In the genomic region with DNA sequence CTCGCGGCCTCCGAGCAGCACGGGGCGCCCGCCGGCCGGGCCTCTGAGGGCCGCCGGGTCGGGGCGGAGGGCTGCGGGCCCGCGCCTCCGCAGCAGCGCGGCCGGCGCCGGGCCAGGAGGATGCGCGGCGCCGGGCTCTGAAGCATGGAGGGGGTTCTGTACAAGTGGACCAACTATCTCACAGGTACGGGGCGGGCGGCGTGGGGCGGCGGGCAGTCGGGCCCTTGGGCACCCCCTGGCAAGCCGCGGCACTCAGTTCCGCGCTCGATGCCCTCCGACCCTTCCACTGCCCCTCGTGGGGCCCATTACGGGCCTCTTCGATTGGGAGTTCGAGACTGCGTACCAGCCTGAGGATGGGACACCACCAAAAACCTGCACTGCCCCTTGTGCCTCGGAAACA, we compare ENCODE assay signal across 9 mouse cellular contexts. TPM values are rescaled to one million over a fixed set of nuclear protein-coding genes. Genes with fewer than 3 reads are reported as not detected.
DNase-seq lines count a peak whose midpoint lies in the region; ATAC-seq and TF ChIP-seq lines count a peak whose summit lies in the region.
"Had no signal": no experiment of that assay in that cellular context is flagged by ENCODE, and none has a peak within 500 bp of the region (broad histone marks: within the 10 kb centered on the region; RNA-seq: fewer than 3 reads in every experiment).

No protein-coding gene starts in this region.

- no peak for TF ChIP-seq EP300 in heart, adult 2 months (IDR thresholded peaks at IDR 0.05; ENCODE audit: insufficient read depth, low read depth, low read length)
- no peak for TF ChIP-seq EP300 in heart, postnatal 0 days (IDR thresholded peaks at IDR 0.05; ENCODE audit: low read depth)
- no peak for TF ChIP-seq EP300 in liver, embryonic 14.5 days (IDR thresholded peaks at IDR 0.05; ENCODE audit: low read depth)

- H3K27me3 ChIP-seq in heart, adult 2 months (ENCODE audit: control insufficient read depth, insufficient read depth, low read length) = no peaks in the 10 kb centered on the region
- no peaks in the 10 kb centered on the region for H3K27me3 ChIP-seq in heart, postnatal 0 days (ENCODE audit: control insufficient read depth, insufficient read depth, low read length)
- H3K27me3 ChIP-seq in liver, embryonic 14.5 days (ENCODE audit: control insufficient read depth, insufficient read depth, low read length) = no peaks in the 10 kb centered on the region

- intact Hi-C loops in heart, adult 2 months (cut with DNase I) = loop anchor here (2.0 to 10.0 kb wide), 2 partner anchors 15 to 189 kb away; no protein-coding TSS in a partner anchor

- TF ChIP-seq POLR2A in heart, adult 2 months (IDR thresholded peaks at IDR 0.05; ENCODE audit: insufficient read depth, low read depth, low read length) = no peak

- TF ChIP-seq CTCF in heart, adult 2 months (IDR thresholded peaks at IDR 0.05) = no peak
- TF ChIP-seq CTCF in heart, postnatal 0 days (IDR thresholded peaks at IDR 0.05; ENCODE audit: low read depth) = no peak
- TF ChIP-seq CTCF in liver, embryonic 14.5 days (IDR thresholded peaks at IDR 0.05; ENCODE audit: low read depth) = no peak

- H3K4me3 ChIP-seq in heart, adult 2 months = peak overlapping the region; percentile 81
- peak overlapping the region; percentile 77 for H3K4me3 ChIP-seq in heart, postnatal 0 days (ENCODE audit: low read depth, low read length)
- H3K4me3 ChIP-seq in liver, embryonic 14.5 days (ENCODE audit: insufficient read depth in 1 of 2, low read depth in 2 of 2, low read length in 2 of 2) = peak overlapping the region; percentile 70 to 87

- no peaks in the 10 kb centered on the region for H3K9me3 ChIP-seq in heart, postnatal 0 days (replicated peaks; ENCODE audit: control insufficient read depth, low read length)
- no peaks in the 10 kb centered on the region for H3K9me3 ChIP-seq in liver, embryonic 14.5 days (ENCODE audit: control insufficient read depth, low read length)

- H3K27ac ChIP-seq in heart, adult 2 months = peak overlapping the region; percentile 76
- peak overlapping the region; percentile 85 for H3K27ac ChIP-seq in heart, postnatal 0 days (ENCODE audit: low read depth)
- no peak overlapping the region for H3K27ac ChIP-seq in liver, embryonic 14.5 days

- peaks cover 7% of the 10 kb centered on the region for H3K4me1 ChIP-seq in heart, adult 2 months (ENCODE audit: control insufficient read depth, insufficient read depth, low read length)
- peaks cover 13% of the 10 kb centered on the region; the same call in 1 of the 2 replicates for H3K4me1 ChIP-seq in heart, postnatal 0 days (ENCODE audit: control insufficient read depth, insufficient read depth)
- H3K4me1 ChIP-seq in liver, embryonic 14.5 days (replicated peaks; ENCODE audit: control insufficient read depth in 2 of 2, insufficient read depth in 2 of 2, low read length in 1 of 2) = peaks cover 10 to 17% of the 10 kb centered on the region in 2 experiments

- peak; percentile 18; the same call in 1 of the 2 replicates for ATAC-seq in heart, postnatal 0 days (ENCODE audit: insufficient read depth, low read depth)
- ATAC-seq in liver, embryonic 14.5 days (ENCODE audit: insufficient read depth) = peak; percentile 48
- ATAC-seq in granulocyte monocyte progenitor cell, adult 5-6 weeks (replicated peaks; ENCODE audit: poor library complexity, severe bottlenecking) = no peak

- H3K4me2 ChIP-seq in heart, postnatal 0 days (ENCODE audit: low read depth, low read length) = peak overlapping the region; percentile 78
- peak overlapping the region; percentile 80 for H3K4me2 ChIP-seq in liver, embryonic 14.5 days (ENCODE audit: low read depth)

- H3K36me3 ChIP-seq in heart, adult 2 months (ENCODE audit: control insufficient read depth, insufficient read depth, low read length) = peaks cover 5% of the 10 kb centered on the region; the same call in 1 of the 2 replicates
- H3K36me3 ChIP-seq in heart, postnatal 0 days (replicated peaks; ENCODE audit: control insufficient read depth, insufficient read depth, low read length) = peaks cover 11% of the 10 kb centered on the region; the same call in 1 of the 2 replicates
- H3K36me3 ChIP-seq in liver, embryonic 14.5 days (replicated peaks; ENCODE audit: control insufficient read depth, insufficient read depth, low read depth) = peaks cover 3% of the 10 kb centered on the region; the same call in 1 of the 2 replicates

- peak overlapping the region; percentile 79 for H3K9ac ChIP-seq in heart, adult 2 months (ENCODE audit: low read depth, low read length)
- peak overlapping the region; percentile 93 for H3K9ac ChIP-seq in heart, postnatal 0 days (replicated peaks; ENCODE audit: low read depth, low read length)
- H3K9ac ChIP-seq in liver, embryonic 14.5 days (replicated peaks) = peak overlapping the region; percentile 72

- no peak for DNase-seq in heart, adult 2 months
- no peak for DNase-seq in heart, adult 18-20 months
- peak; percentile 27 for DNase-seq in urinary bladder, adult 2 months (ENCODE audit: low spot score)
- no peak for DNase-seq in urinary bladder, adult 18-20 months (ENCODE audit: low spot score in 2 of 2)
- no peak for DNase-seq in heart, postnatal 0 days (ENCODE audit: low spot score)
- no peak for DNase-seq in liver, embryonic 14.5 days (ENCODE audit: low read depth in 3 of 3, low spot score in 3 of 3)
- peak; percentile 16 to 20 for DNase-seq in thymus, postnatal 10 days (ENCODE audit: low spot score in 2 of 2)

- 1% methylated on average over 38 of the region's 44 CpGs for WGBS in heart, adult 2 months
- 1% methylated on average over 21 of the region's 44 CpGs for WGBS in heart, postnatal 0 days
- under 1% methylated on average over 44 of the region's 44 CpGs for WGBS in liver, embryonic 14.5 days (ENCODE audit: insufficient replicate concordance)

- peaks cover 5% of the 10 kb centered on the region for H3K79me2 ChIP-seq in heart, adult 2 months (replicated peaks; ENCODE audit: control insufficient read depth, insufficient read depth, low read length)

RNA-seq across cellular contexts. Expression of gene Plekha3, which starts 0.4 kb away (rescaled TPM):
- 10 to 100 TPM; 19.4 to 21.3 TPM for total RNA-seq in heart, adult 2 months (2021)
- polyA plus RNA-seq in heart, adult 2 months (2012; rRNA removed) = 12.8 and 19.2 TPM in 2 replicates
- 10 to 100 TPM; 19.9 to 22.5 TPM for total RNA-seq in heart, adult 18-20 months (2021)
- 33.1 and 41.1 TPM in 2 replicates for polyA plus RNA-seq in urinary bladder, adult 2 months (2012; rRNA removed)
- total RNA-seq in heart, postnatal 0 days (2014; rRNA removed; ENCODE audit: low replicate concordance) = 6.4 and 10.4 TPM in 2 replicates
- 8.1 and 8.4 TPM in 2 replicates for polyA plus RNA-seq in heart, postnatal 0 days (2015; fragmentation: Nextera tagmentation; extraction: Ambion mirVana)
- 3.0 and 3.9 TPM in 2 replicates for polyA plus RNA-seq in liver, embryonic 14.5 days (2012; rRNA removed)
- polyA plus RNA-seq in liver, embryonic 14.5 days (2014; fragmentation: Nextera tagmentation; extraction: Ambion mirVana) = 3.1 and 3.6 TPM in 2 replicates
- total RNA-seq in granulocyte monocyte progenitor cell, adult 5-6 weeks (2014; fragmentation: Nextera tagmentation) = 17.4 and 29.5 TPM in 2 replicates
- total RNA-seq in granulocyte monocyte progenitor cell, adult 5-6 weeks (2017) = 23.1 and 23.2 TPM in 2 replicates

RNA-seq across cellular contexts. Expression of gene Fkbp7, which starts 2.5 kb away (rescaled TPM):
- total RNA-seq in heart, adult 2 months (2021) = 10 to 100 TPM; 20.8 to 21.9 TPM
- polyA plus RNA-seq in heart, adult 2 months (2012; rRNA removed) = 7.9 and 14.7 TPM in 2 replicates
- 10 to 100 TPM; 21.8 to 25.2 TPM for total RNA-seq in heart, adult 18-20 months (2021)
- polyA plus RNA-seq in urinary bladder, adult 2 months (2012; rRNA removed) = 109 and 114 TPM in 2 replicates
- total RNA-seq in heart, postnatal 0 days (2014; rRNA removed; ENCODE audit: low replicate concordance) = 16.9 and 36.3 TPM in 2 replicates
- polyA plus RNA-seq in heart, postnatal 0 days (2015; fragmentation: Nextera tagmentation; extraction: Ambion mirVana) = 76.6 and 80.1 TPM in 2 replicates
- 1.3 and 2.5 TPM in 2 replicates for polyA plus RNA-seq in liver, embryonic 14.5 days (2012; rRNA removed)
- 4.2 and 4.8 TPM in 2 replicates for polyA plus RNA-seq in liver, embryonic 14.5 days (2014; fragmentation: Nextera tagmentation; extraction: Ambion mirVana)
- total RNA-seq in granulocyte monocyte progenitor cell, adult 5-6 weeks (2014; fragmentation: Nextera tagmentation) = 6.9 and 18.4 TPM in 2 replicates
- total RNA-seq in granulocyte monocyte progenitor cell, adult 5-6 weeks (2017) = 10.6 and 13.3 TPM in 2 replicates

RNA-seq across cellular contexts. Expression of gene Pjvk, which starts 27.2 kb away (rescaled TPM):
- total RNA-seq in heart, adult 2 months (2021) = not detected
- polyA plus RNA-seq in heart, adult 2 months (2012; rRNA removed) = 0.08 TPM in 1 of 2 replicates, not detected in the other
- total RNA-seq in heart, adult 18-20 months (2021) = not detected
- polyA plus RNA-seq in urinary bladder, adult 2 months (2012; rRNA removed) = 0.09 and 0.10 TPM in 2 replicates
- total RNA-seq in heart, postnatal 0 days (2014; rRNA removed; ENCODE audit: low replicate concordance) = not detected in 2 replicates
- 0.11 and 0.29 TPM in 2 replicates for polyA plus RNA-seq in heart, postnatal 0 days (2015; fragmentation: Nextera tagmentation; extraction: Ambion mirVana)
- polyA plus RNA-seq in liver, embryonic 14.5 days (2012; rRNA removed) = not detected in 2 replicates
- polyA plus RNA-seq in liver, embryonic 14.5 days (2014; fragmentation: Nextera tagmentation; extraction: Ambion mirVana) = not detected in 2 replicates
- not detected in 2 replicates for total RNA-seq in granulocyte monocyte progenitor cell, adult 5-6 weeks (2014; fragmentation: Nextera tagmentation)
- total RNA-seq in granulocyte monocyte progenitor cell, adult 5-6 weeks (2017) = not detected in 2 replicates
- total RNA-seq: hematopoietic stem cell, adult 5-6 weeks had no signal

RNA-seq across cellular contexts. Expression of gene Prkra, which starts 27.6 kb away (rescaled TPM):
- 10 to 100 TPM; 12.1 to 12.4 TPM for total RNA-seq in heart, adult 2 months (2021)
- polyA plus RNA-seq in heart, adult 2 months (2012; rRNA removed) = 9.6 and 14.7 TPM in 2 replicates
- 10 to 100 TPM; 14.3 to 15.2 TPM for total RNA-seq in heart, adult 18-20 months (2021)
- 36.5 and 40.3 TPM in 2 replicates for polyA plus RNA-seq in urinary bladder, adult 2 months (2012; rRNA removed)
- total RNA-seq in heart, postnatal 0 days (2014; rRNA removed; ENCODE audit: low replicate concordance) = 31.8 and 32.0 TPM in 2 replicates
- polyA plus RNA-seq in heart, postnatal 0 days (2015; fragmentation: Nextera tagmentation; extraction: Ambion mirVana) = 25.2 and 26.9 TPM in 2 replicates
- 3.9 and 6.5 TPM in 2 replicates for polyA plus RNA-seq in liver, embryonic 14.5 days (2012; rRNA removed)
- 6.5 and 9.6 TPM in 2 replicates for polyA plus RNA-seq in liver, embryonic 14.5 days (2014; fragmentation: Nextera tagmentation; extraction: Ambion mirVana)
- total RNA-seq in granulocyte monocyte progenitor cell, adult 5-6 weeks (2014; fragmentation: Nextera tagmentation) = 22.3 and 23.1 TPM in 2 replicates
- total RNA-seq in granulocyte monocyte progenitor cell, adult 5-6 weeks (2017) = 17.3 and 17.7 TPM in 2 replicates

Comparison
In these comparisons a context has a peak if more than half of its experiments do, and no peak if none do; other contexts are left out.
1. DNase-seq: peak in urinary bladder, adult 2 months (single experiment) and thymus, postnatal 10 days (2 of 2); none in heart, adult 2 months (0 of 2), heart, adult 18-20 months (0 of 2), urinary bladder, adult 18-20 months (0 of 2), heart, postnatal 0 days (single experiment) and liver, embryonic 14.5 days (0 of 3).
2. Peak in every context shown above with its lines, with median percentiles within 50 percentile points of each other: H3K4me3 ChIP-seq and H3K9ac ChIP-seq.